Mouse (Mus musculus) spleen, adult 12 weeks (tissue): ENCODE results near the gene Tmem129.

Source experiments
- DNase-seq: peaks from one replicate; pipeline ENCODE4 v3.0.0; 2022; ENCODE audit warnings: low spot score

Tmem129 gene

GRCm38 (mm10) chr5:33657787-33658663 lies at the start of gene Tmem129, which contains the start of gene Tacc3:
Tmem129 (minus strand) TSS chr5:33658416.
Tacc3 (plus strand) TSS chr5:33658128.
- peak; percentile 92 for DNase-seq

- DNase-seq = no peak
These were observed 48.9 kb upstream of the Tmem129 start for GRCm38 (mm10) chr5:33707163-33707562.

- no peak for DNase-seq
These were observed 48.1 kb upstream of the Tmem129 start for GRCm38 (mm10) chr5:33706350-33706629.

- DNase-seq = no peak
These were observed 47.6 kb upstream of the Tmem129 start for GRCm38 (mm10) chr5:33705612-33706349.

GRCm38 (mm10) chr5:33704945-33705611 lies 46.9 kb upstream of the Tmem129 start:
- DNase-seq = no peak

GRCm38 (mm10) chr5:33703999-33704398 lies 45.8 kb upstream of the Tmem129 start:
- DNase-seq = no peak

- no peak for DNase-seq
These were observed 43.6 kb upstream of the Tmem129 start for GRCm38 (mm10) chr5:33701832-33702231.

- DNase-seq = no peak
These were observed 41.8 kb upstream of the Tmem129 start for GRCm38 (mm10) chr5:33700010-33700409.

GRCm38 (mm10) chr5:33698669-33699068 lies 40.5 kb upstream of the Tmem129 start:
- no peak for DNase-seq

- DNase-seq = no peak
These were observed 39.8 kb upstream of the Tmem129 start for GRCm38 (mm10) chr5:33697947-33698512.

- no peak for DNase-seq
These were observed 39.3 kb upstream of the Tmem129 start for GRCm38 (mm10) chr5:33697534-33697933.

- no peak for DNase-seq
These were observed 38.2 kb upstream of the Tmem129 start for GRCm38 (mm10) chr5:33696430-33696829.

- no peak for DNase-seq
These were observed 37.5 kb upstream of the Tmem129 start for GRCm38 (mm10) chr5:33695718-33696121.

GRCm38 (mm10) chr5:33694848-33695717 lies 36.9 kb upstream of the Tmem129 start:
- DNase-seq = no peak

GRCm38 (mm10) chr5:33694461-33694847 lies 36.2 kb upstream of the Tmem129 start:
- DNase-seq = no peak

- no peak for DNase-seq
These were observed 34.2 kb upstream of the Tmem129 start for GRCm38 (mm10) chr5:33692393-33692792.

GRCm38 (mm10) chr5:33689852-33690645 lies 31.8 kb upstream of the Tmem129 start:
- no peak for DNase-seq

GRCm38 (mm10) chr5:33689221-33689844 lies 31.1 kb upstream of the Tmem129 start:
- no peak for DNase-seq

GRCm38 (mm10) chr5:33688278-33689220 lies 30.3 kb upstream of the Tmem129 start:
- no peak for DNase-seq
